Mouse (Mus musculus) thymus, adult 2 months (tissue): ENCODE measurements at regions not wholly inside any gene's neighbourhood (a gene's known extent, or its start where the extent isn't known, plus 50 kb on each side); places are given as distances from the start of the nearest gene placed in this dataset.

Source experiments
- DNase-seq: peaks from one replicate; pipeline ENCODE4 v3.0.0; 2021
- H3K27ac ChIP-seq: fragments of 200-500 bp; 2 replicates; pipeline ENCODE4 v1.5.1; 2012; ENCODE audit warnings: low read length, control low read depth; ENCODE audit not compliant: control insufficient read depth, insufficient read depth
- H3K27me3 ChIP-seq: fragments of 200-500 bp; 2 replicates; pipeline ENCODE4 v1.6.1; 2012; ENCODE audit warnings: mild to moderate bottlenecking, low read length, moderate library complexity, mixed read lengths; ENCODE audit not compliant: control insufficient read depth, insufficient read depth
- H3K36me3 ChIP-seq: fragments of 200-500 bp; 2 replicates; pipeline ENCODE4 v1.6.1; 2012; ENCODE audit warnings: mild to moderate bottlenecking, low read length, moderate library complexity; ENCODE audit not compliant: control insufficient read depth, insufficient read depth
- H3K4me1 ChIP-seq: fragments of 200-500 bp; replicated peaks from 2 replicates; pipeline ENCODE4 v1.6.1; 2012; ENCODE audit warnings: low read length; ENCODE audit not compliant: control insufficient read depth, insufficient read depth
- H3K4me3 ChIP-seq: fragments of 200-500 bp; 2 replicates; pipeline ENCODE4 v1.5.1; 2012; ENCODE audit warnings: mild to moderate bottlenecking, low read length, control low read depth, moderate library complexity; ENCODE audit not compliant: control insufficient read depth, insufficient read depth
- CTCF ChIP-seq: fragments of 200-500 bp; IDR thresholded peaks from 2 replicates; pipeline ENCODE4 v1.5.1; 2012; ENCODE audit warnings: mild to moderate bottlenecking, control low read depth, low read length, moderate library complexity, borderline replicate concordance; ENCODE audit not compliant: control insufficient read depth, poor library complexity, insufficient read depth; ENCODE audit errors: extremely low read depth
- POLR2A ChIP-seq: fragments of 200-500 bp; IDR thresholded peaks from 2 replicates; pipeline ENCODE4 v1.6.1; 2012; ENCODE audit warnings: mild to moderate bottlenecking, low read length, control low read depth, moderate library complexity; ENCODE audit not compliant: control insufficient read depth, poor library complexity, insufficient read depth; ENCODE audit errors: extremely low read depth
- WGBS: fragments of 180-500 bp; shearing (Covaris S2); methylation state at CpG from one replicate; pipeline ENCODE4 v1.1.7; 2018; 5-methylcytosine and 5-hydroxymethylcytosine counted together

GRCm38 (mm10) chr1:168068920-168069590 lies 363.0 kb downstream of the Pbx1 start:
- WGBS, result 98% methylated on average over 1 of the region's 1 CpGs
- H3K27ac ChIP-seq, result no peak overlapping the region
- H3K4me3 ChIP-seq, result no peak overlapping the region
- no peaks in the 10 kb centered on the region for H3K36me3 ChIP-seq
- no peaks in the 10 kb centered on the region for H3K27me3 ChIP-seq
- H3K4me1 ChIP-seq, result no peaks in the 10 kb centered on the region
- no peak for TF ChIP-seq POLR2A
- no peak for TF ChIP-seq CTCF
- no peak for DNase-seq
